Mouse (Mus musculus) heart, embryonic 15.5 days (tissue): ENCODE measurements around the gene Dusp6. TPM values are rescaled to one million over a fixed set of nuclear protein-coding genes. Genes with fewer than 3 reads are reported as not detected.

ENCODE experiments used
- ATAC-seq: fragments of 200-750 bp; cut with Nextera tagmentation; replicated peaks from 2 replicates; pipeline ENCODE4 v1.8.0; 2017; ENCODE audit warnings: low read depth, moderate TSS enrichment; ENCODE audit not compliant: insufficient number of reproducible peaks, insufficient read depth, low FRiP score
- H3K27ac ChIP-seq: fragments of 300-500 bp; sonication (generic); 2 replicates; pipeline ENCODE4 v1.5.1; 2015; ENCODE audit warnings: mild to moderate bottlenecking, inconsistent platforms
- H3K27me3 ChIP-seq: fragments of 300-500 bp; sonication (generic); 2 replicates; pipeline ENCODE4 v1.6.1; 2015; ENCODE audit warnings: inconsistent platforms
- H3K36me3 ChIP-seq: fragments of 300-500 bp; sonication (generic); 2 replicates; pipeline ENCODE4 v1.6.1; 2015; ENCODE audit warnings: mild to moderate bottlenecking, inconsistent platforms
- H3K4me1 ChIP-seq: fragments of 300-500 bp; sonication (generic); replicated peaks from 2 replicates; pipeline ENCODE4 v1.6.1; 2015; ENCODE audit warnings: inconsistent platforms
- H3K4me2 ChIP-seq: fragments of 300-500 bp; sonication (generic); 2 replicates; pipeline ENCODE4 v1.6.1; 2015; ENCODE audit warnings: inconsistent platforms, mild to moderate bottlenecking, moderate library complexity
- H3K4me3 ChIP-seq: fragments of 300-500 bp; sonication (generic); 2 replicates; pipeline ENCODE4 v1.5.1; 2015; ENCODE audit warnings: mild to moderate bottlenecking, inconsistent platforms
- H3K9ac ChIP-seq: fragments of 300-500 bp; sonication (generic); 2 replicates; pipeline ENCODE4 v1.6.1; 2015; ENCODE audit warnings: mild to moderate bottlenecking, inconsistent platforms
- H3K9me3 ChIP-seq: fragments of 300-500 bp; sonication (generic); replicated peaks from 2 replicates; pipeline ENCODE4 v1.6.1; 2016; ENCODE audit warnings: inconsistent platforms
- WGBS: fragments of 180-500 bp; shearing (Covaris S2); methylation state at CpG from one replicate; pipeline ENCODE4 v1.1.7; 2015; ENCODE audit warnings: mixed read lengths; 5-methylcytosine and 5-hydroxymethylcytosine counted together
- polyA plus RNA-seq: library from polyadenylated mRNA; unstranded; fragments of >200 nt; fragmentation: Nextera tagmentation; extraction: Ambion mirVana; gene quantifications from 2 replicates; pipeline ENCODE4 v1.2.1, GENCODE M21; 2015

Gene Dusp6
- polyA plus RNA-seq, 1 experiment from 2014 or later: 34.9 TPM

GRCm38 (mm10) chr10:99279067-99279880 is 16.2 kb downstream of the Dusp6 start:
- 63% methylated on average over 22 of the region's 22 CpGs for WGBS
- Histone ChIP-seq H3K4me2 (no peak overlapping the region), H3K4me1 (peaks cover 14% of the 10 kb centered on the region), H3K27ac (no peak overlapping the region), H3K27me3 (no peaks in the 10 kb centered on the region), H3K9me3 (no peaks in the 10 kb centered on the region), H3K4me3 (no peak overlapping the region), H3K36me3 (no peaks in the 10 kb centered on the region), H3K9ac (no peak overlapping the region)
- no peak for ATAC-seq

- H3K4me1 ChIP-seq: peaks cover 40% of the 10 kb centered on the region
- H3K4me2 ChIP-seq: peak overlapping the region; percentile 48
- no peaks in the 10 kb centered on the region for H3K36me3 ChIP-seq
- no peak for ATAC-seq
- H3K27me3 ChIP-seq: no peaks in the 10 kb centered on the region
- no peak overlapping the region; the same call in 1 of the 2 replicates for H3K4me3 ChIP-seq
- no peaks in the 10 kb centered on the region for H3K9me3 ChIP-seq
- WGBS: 76% methylated on average over 10 of the region's 10 CpGs
- peak overlapping the region; percentile 82 for H3K27ac ChIP-seq
- H3K9ac ChIP-seq: no peak overlapping the region
Observed at GRCm38 (mm10) chr10:99283981-99284385, 21.0 kb downstream of the Dusp6 start.

GRCm38 (mm10) chr10:99284918-99285317 is 21.9 kb downstream of the Dusp6 start:
- no peaks in the 10 kb centered on the region for H3K27me3 ChIP-seq
- peaks cover 40% of the 10 kb centered on the region for H3K4me1 ChIP-seq
- no peaks in the 10 kb centered on the region for H3K9me3 ChIP-seq
- peak overlapping the region; percentile 31; the same call in 1 of the 2 replicates for H3K9ac ChIP-seq
- 0 out of 2 replicates have a peak, but pooled peaks have one; percentile 33 for ATAC-seq
- H3K36me3 ChIP-seq: no peaks in the 10 kb centered on the region
- H3K27ac ChIP-seq: peak overlapping the region; percentile 82
- peak overlapping the region; percentile 48 for H3K4me2 ChIP-seq
- H3K4me3 ChIP-seq: peak overlapping the region; percentile 22; the same call in 1 of the 2 replicates
- 17% methylated on average over 9 of the region's 9 CpGs for WGBS

GRCm38 (mm10) chr10:99285759-99286158 is 22.7 kb downstream of the Dusp6 start:
- WGBS: 15% methylated on average over 8 of the region's 8 CpGs
- no peak overlapping the region for H3K9ac ChIP-seq
- H3K9me3 ChIP-seq: no peaks in the 10 kb centered on the region
- H3K27ac ChIP-seq: peak overlapping the region; percentile 82
- ATAC-seq: no peak; the same call in 1 of the 2 replicates
- H3K36me3 ChIP-seq: no peaks in the 10 kb centered on the region
- H3K4me3 ChIP-seq: no peak overlapping the region
- peak overlapping the region; percentile 33; the same call in 1 of the 2 replicates for H3K4me2 ChIP-seq
- peaks cover 40% of the 10 kb centered on the region for H3K4me1 ChIP-seq
- H3K27me3 ChIP-seq: no peaks in the 10 kb centered on the region

- Histone ChIP-seq H3K36me3 (no peaks in the 10 kb centered on the region), H3K9me3 (no peaks in the 10 kb centered on the region), H3K27ac (peak overlapping the region; percentile 82), H3K4me2 (peak overlapping the region; percentile 33; the same call in 1 of the 2 replicates), H3K9ac (no peak overlapping the region), H3K4me1 (peaks cover 40% of the 10 kb centered on the region), H3K4me3 (no peak overlapping the region), H3K27me3 (no peaks in the 10 kb centered on the region)
- ATAC-seq: no peak
- WGBS: 40% methylated on average over 7 of the region's 7 CpGs
Observed at GRCm38 (mm10) chr10:99286213-99286612, 23.2 kb downstream of the Dusp6 start.

GRCm38 (mm10) chr10:99286787-99287186 is 23.8 kb downstream of the Dusp6 start:
- Histone ChIP-seq H3K27ac (peak overlapping the region; percentile 82), H3K4me1 (peaks cover 40% of the 10 kb centered on the region), H3K4me3 (peak overlapping the region; percentile 32), H3K9ac (0 out of 2 replicates have a peak overlapping the region, but pooled peaks have one; percentile 5), H3K36me3 (no peaks in the 10 kb centered on the region), H3K27me3 (no peaks in the 10 kb centered on the region), H3K9me3 (no peaks in the 10 kb centered on the region), H3K4me2 (peak overlapping the region; percentile 54)
- ATAC-seq: peak; percentile 57
- 9% methylated on average over 17 of the region's 17 CpGs for WGBS

- 33% methylated on average over 6 of the region's 6 CpGs for WGBS
- Histone ChIP-seq H3K9me3 (no peaks in the 10 kb centered on the region), H3K4me1 (peaks cover 40% of the 10 kb centered on the region), H3K27ac (peak overlapping the region; percentile 82), H3K27me3 (no peaks in the 10 kb centered on the region), H3K4me2 (peak overlapping the region; percentile 54), H3K36me3 (no peaks in the 10 kb centered on the region), H3K4me3 (peak overlapping the region; percentile 32), H3K9ac (0 out of 2 replicates have a peak overlapping the region, but pooled peaks have one; percentile 5)
- no peak for ATAC-seq
Observed at GRCm38 (mm10) chr10:99287206-99287605, 24.2 kb downstream of the Dusp6 start.

GRCm38 (mm10) chr10:99289176-99289575 is 26.1 kb downstream of the Dusp6 start:
- no peak for ATAC-seq
- Histone ChIP-seq H3K4me2 (no peak overlapping the region), H3K9ac (no peak overlapping the region), H3K27ac (no peak overlapping the region), H3K4me3 (no peak overlapping the region), H3K27me3 (no peaks in the 10 kb centered on the region), H3K4me1 (peaks cover 33% of the 10 kb centered on the region), H3K36me3 (no peaks in the 10 kb centered on the region), H3K9me3 (no peaks in the 10 kb centered on the region)
- WGBS: 79% methylated on average over 5 of the region's 5 CpGs

GRCm38 (mm10) chr10:99293111-99293640 is 30.1 kb downstream of the Dusp6 start:
- no peaks in the 10 kb centered on the region for H3K27me3 ChIP-seq
- 82% methylated on average over 3 of the region's 3 CpGs for WGBS

GRCm38 (mm10) chr10:99297721-99298120 is 34.7 kb downstream of the Dusp6 start:
- Histone ChIP-seq H3K9me3 (no peaks in the 10 kb centered on the region), H3K27me3 (no peaks in the 10 kb centered on the region), H3K4me3 (no peak overlapping the region), H3K4me2 (no peak overlapping the region), H3K36me3 (no peaks in the 10 kb centered on the region), H3K4me1 (peaks cover 22% of the 10 kb centered on the region), H3K9ac (no peak overlapping the region), H3K27ac (no peak overlapping the region)
- WGBS: 63% methylated on average over 3 of the region's 3 CpGs
- no peak for ATAC-seq

More at GRCm38 (mm10) chr10:99293111-99293640, 30.1 kb downstream of the Dusp6 start:
- Histone ChIP-seq H3K27ac (no peak overlapping the region), H3K36me3 (no peaks in the 10 kb centered on the region), H3K9me3 (no peaks in the 10 kb centered on the region), H3K4me1 (no peaks in the 10 kb centered on the region), H3K4me2 (no peak overlapping the region), H3K9ac (no peak overlapping the region), H3K4me3 (no peak overlapping the region)
- no peak for ATAC-seq

GRCm38 (mm10) chr10:99298328-99299295 is 35.6 kb downstream of the Dusp6 start:
- Histone ChIP-seq H3K9me3 (no peaks in the 10 kb centered on the region), H3K27me3 (no peaks in the 10 kb centered on the region), H3K4me2 (no peak overlapping the region), H3K36me3 (no peaks in the 10 kb centered on the region), H3K27ac (no peak overlapping the region), H3K4me3 (no peak overlapping the region), H3K9ac (no peak overlapping the region), H3K4me1 (peaks cover 22% of the 10 kb centered on the region)
- no peak for ATAC-seq
- 40% methylated on average over 18 of the region's 18 CpGs for WGBS
